Mouse (Mus musculus): Measurements from ENCODE around the gene Gm18596. TPM values are rescaled to one million over a fixed set of nuclear protein-coding genes. Genes with fewer than 3 reads are reported as not detected.
"Not testable (repeated sequence)": the region's sequence is repeated elsewhere in the genome, so short reads cannot be mapped to it uniquely, and the experiment has no call there.

Gene Gm18596
- polyA plus RNA-seq, 1 experiment from 2014 or later: not detected

DNA sequence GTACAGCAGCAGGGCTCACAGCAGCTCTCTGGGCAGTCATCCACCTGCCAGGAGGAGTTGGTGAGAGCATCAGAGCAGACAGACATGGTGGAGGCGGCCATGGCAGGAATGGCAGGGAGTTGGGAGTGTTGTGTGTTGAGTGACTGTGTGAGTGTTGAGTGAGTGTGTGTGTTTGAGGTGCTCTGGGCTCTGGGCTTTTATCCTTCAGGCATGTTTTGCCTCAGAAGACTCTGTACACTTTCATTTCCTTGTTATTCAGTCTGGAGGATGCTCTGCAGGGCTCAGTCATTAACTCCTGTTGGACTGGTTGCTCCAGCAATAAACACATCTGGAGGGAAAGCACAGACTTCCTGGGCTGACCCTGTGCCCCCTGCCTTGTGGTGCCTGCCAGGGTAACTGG lies 17.1 kb upstream of the Gm18596 start, which contains the start of gene Gm3233:
TSS of gene Gm3233 (minus strand) at position 101 of the 400 bp plus-strand sequence.
- H3K4me2 ChIP-seq (ENCODE audit: low read length); H3K27me3 ChIP-seq (replicated peaks; ENCODE audit: control insufficient read depth, insufficient read depth, low read length); H3K4me3 ChIP-seq (replicated peaks; ENCODE audit: low read length); H3K9me3 ChIP-seq (ENCODE audit: control insufficient read depth, low read length); H3K36me3 ChIP-seq (ENCODE audit: control insufficient read depth, insufficient read depth); H3K9ac ChIP-seq (replicated peaks; ENCODE audit: low read depth, low read length); H3K4me1 ChIP-seq (replicated peaks; ENCODE audit: control insufficient read depth, insufficient read depth, low read length); H3K27ac ChIP-seq (ENCODE audit: low read length); ATAC-seq: not testable (repeated sequence)
- WGBS: no CpG with 5 or more reads among the region's 1 CpGs

DNA sequence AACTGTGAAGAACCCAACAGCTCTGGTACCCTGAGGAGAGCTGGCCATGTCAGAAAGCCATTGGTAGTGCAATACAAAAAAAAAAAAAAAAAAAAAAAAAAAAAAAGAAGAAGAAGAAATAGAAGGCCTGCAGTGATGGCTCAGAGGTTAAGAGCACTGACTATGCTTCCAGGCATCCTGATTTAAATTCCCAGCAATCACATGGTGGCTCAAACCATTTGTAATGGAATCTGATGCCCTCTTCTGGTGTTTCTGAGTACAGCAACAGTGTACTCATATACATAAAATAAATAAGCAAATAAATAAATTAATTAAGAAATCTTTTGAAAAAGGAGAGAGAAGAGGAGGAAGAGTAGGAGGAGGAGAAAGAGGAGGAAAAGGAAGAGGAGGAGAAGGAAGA lies 11.0 kb upstream of the Gm18596 start:
- Histone ChIP-seq H3K4me2 (ENCODE audit: low read length) (no peak overlapping the region), H3K9me3 (ENCODE audit: control insufficient read depth, low read length) (no peaks in the 10 kb centered on the region), H3K27ac (ENCODE audit: low read length) (no peak overlapping the region), H3K4me3 (replicated peaks; ENCODE audit: low read length) (no peak overlapping the region), H3K4me1 (replicated peaks; ENCODE audit: control insufficient read depth, insufficient read depth, low read length) (no peaks in the 10 kb centered on the region), H3K27me3 (replicated peaks; ENCODE audit: control insufficient read depth, insufficient read depth, low read length) (no peaks in the 10 kb centered on the region), H3K9ac (replicated peaks; ENCODE audit: low read depth, low read length) (no peak overlapping the region), H3K36me3 (ENCODE audit: control insufficient read depth, insufficient read depth) (no peaks in the 10 kb centered on the region)
- ATAC-seq: no peak

DNA sequence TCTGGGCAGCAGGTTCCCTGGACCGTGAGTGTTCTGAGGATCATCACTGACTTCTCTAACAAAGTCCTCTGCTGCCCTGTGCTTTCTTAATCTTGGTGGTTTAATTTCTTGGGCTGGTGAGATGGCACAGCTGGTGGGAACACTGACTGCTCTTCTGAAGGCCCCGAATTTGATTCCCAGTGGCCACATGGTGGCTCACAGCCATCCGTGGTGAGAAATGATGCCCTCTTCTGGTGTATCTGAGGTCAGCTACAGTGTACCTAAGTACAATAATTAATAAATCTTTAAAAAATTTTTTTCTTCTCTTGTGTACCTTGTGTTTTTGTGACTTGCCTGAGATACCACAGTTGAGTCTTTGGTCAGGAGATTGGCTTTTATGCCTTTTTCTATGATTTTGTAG lies 9.9 kb upstream of the Gm18596 start:
- not testable (repeated sequence) for H3K9me3 ChIP-seq (ENCODE audit: control insufficient read depth, low read length); H3K4me1 ChIP-seq (replicated peaks; ENCODE audit: control insufficient read depth, insufficient read depth, low read length); H3K27ac ChIP-seq (ENCODE audit: low read length); H3K36me3 ChIP-seq (ENCODE audit: control insufficient read depth, insufficient read depth); H3K4me3 ChIP-seq (replicated peaks; ENCODE audit: low read length); H3K9ac ChIP-seq (replicated peaks; ENCODE audit: low read depth, low read length); H3K27me3 ChIP-seq (replicated peaks; ENCODE audit: control insufficient read depth, insufficient read depth, low read length); ATAC-seq; H3K4me2 ChIP-seq (ENCODE audit: low read length)
- WGBS: 64% methylated on average over 3 of the region's 3 CpGs

DNA sequence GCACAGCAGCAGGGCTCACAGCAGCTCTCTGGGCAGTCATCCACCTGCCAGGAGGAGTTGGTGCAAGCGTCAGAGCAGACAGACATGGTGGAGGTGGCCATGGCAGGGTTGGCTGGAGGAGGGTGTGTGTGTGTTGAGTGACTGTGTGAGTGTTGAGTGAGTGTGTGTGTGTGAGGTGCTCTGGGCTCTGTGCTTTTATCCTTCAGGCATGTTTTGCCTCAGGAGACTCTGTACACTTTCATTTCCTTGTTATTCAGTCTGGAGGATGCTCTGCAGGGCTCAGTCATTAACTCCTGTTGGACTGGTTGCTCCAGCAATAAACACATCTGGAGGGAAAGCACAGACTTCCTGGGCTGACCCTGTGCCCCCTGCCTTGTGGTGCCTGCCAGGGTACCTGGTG lies 8.8 kb upstream of the Gm18596 start, which contains the start of gene Gm9736:
TSS of gene Gm9736 (minus strand) at position 101 of the 400 bp plus-strand sequence.
- not testable (repeated sequence) for H3K36me3 ChIP-seq (ENCODE audit: control insufficient read depth, insufficient read depth); H3K4me3 ChIP-seq (replicated peaks; ENCODE audit: low read length); H3K27ac ChIP-seq (ENCODE audit: low read length); ATAC-seq; H3K9ac ChIP-seq (replicated peaks; ENCODE audit: low read depth, low read length); H3K4me2 ChIP-seq (ENCODE audit: low read length); H3K9me3 ChIP-seq (ENCODE audit: control insufficient read depth, low read length); H3K27me3 ChIP-seq (replicated peaks; ENCODE audit: control insufficient read depth, insufficient read depth, low read length); H3K4me1 ChIP-seq (replicated peaks; ENCODE audit: control insufficient read depth, insufficient read depth, low read length)
- 71% methylated on average over 1 of the region's 1 CpGs for WGBS

DNA sequence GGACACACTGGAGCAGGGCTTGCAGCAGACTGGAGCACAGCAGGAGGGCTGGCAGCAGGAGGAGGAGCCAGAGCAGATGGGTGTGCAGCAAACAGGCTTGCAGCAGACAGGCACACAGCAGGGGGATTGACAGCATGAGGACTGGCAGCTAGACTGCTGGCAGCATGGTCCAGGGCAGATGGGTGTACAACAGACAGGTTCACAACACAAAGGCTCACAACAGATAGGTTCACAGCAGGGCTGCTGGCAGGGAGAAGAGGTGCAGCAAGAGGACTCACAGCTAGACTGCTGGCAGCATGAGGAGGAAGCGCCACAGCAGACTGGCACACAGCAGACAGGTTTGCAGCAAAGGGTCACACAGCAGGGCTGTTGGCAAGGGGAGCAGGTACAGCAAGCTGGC lies 8.2 kb upstream of the Gm18596 start:
- 56% methylated on average over 1 of the region's 1 CpGs for WGBS
- H3K4me2 ChIP-seq (ENCODE audit: low read length); H3K9ac ChIP-seq (replicated peaks; ENCODE audit: low read depth, low read length); H3K36me3 ChIP-seq (ENCODE audit: control insufficient read depth, insufficient read depth); H3K9me3 ChIP-seq (ENCODE audit: control insufficient read depth, low read length); H3K4me3 ChIP-seq (replicated peaks; ENCODE audit: low read length); H3K4me1 ChIP-seq (replicated peaks; ENCODE audit: control insufficient read depth, insufficient read depth, low read length); H3K27ac ChIP-seq (ENCODE audit: low read length); H3K27me3 ChIP-seq (replicated peaks; ENCODE audit: control insufficient read depth, insufficient read depth, low read length); ATAC-seq: not testable (repeated sequence)

DNA sequence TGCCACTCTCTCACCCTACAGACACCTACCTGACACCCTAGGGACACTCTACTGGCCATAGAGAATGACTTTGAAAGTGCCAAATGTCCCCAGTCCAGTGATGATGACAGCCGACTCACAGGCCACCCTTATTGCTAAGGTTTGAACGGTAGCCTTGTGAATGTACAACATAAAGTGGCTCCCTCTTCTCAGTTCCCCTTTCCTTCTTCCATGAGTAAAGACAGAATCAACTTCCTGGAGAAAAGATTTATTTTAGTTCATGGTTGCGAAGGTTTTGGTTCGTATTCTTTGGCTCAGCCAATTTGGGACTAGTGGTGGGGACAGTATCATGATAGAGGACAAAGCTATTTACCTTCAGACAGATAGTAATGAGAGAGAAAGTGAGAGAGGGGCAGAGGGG lies 3.5 kb downstream of the Gm18596 start:
- Histone ChIP-seq H3K9me3 (ENCODE audit: control insufficient read depth, low read length) (no peaks in the 10 kb centered on the region; the same call in 1 of the 2 replicates), H3K27me3 (replicated peaks; ENCODE audit: control insufficient read depth, insufficient read depth, low read length) (no peaks in the 10 kb centered on the region), H3K36me3 (ENCODE audit: control insufficient read depth, insufficient read depth) (no peaks in the 10 kb centered on the region), H3K27ac (ENCODE audit: low read length) (no peak overlapping the region), H3K9ac (replicated peaks; ENCODE audit: low read depth, low read length) (no peak overlapping the region), H3K4me2 (ENCODE audit: low read length) (no peak overlapping the region), H3K4me1 (replicated peaks; ENCODE audit: control insufficient read depth, insufficient read depth, low read length) (no peaks in the 10 kb centered on the region), H3K4me3 (replicated peaks; ENCODE audit: low read length) (no peak overlapping the region)
- ATAC-seq: no peak
- WGBS: 91% methylated on average over 4 of the region's 4 CpGs

DNA sequence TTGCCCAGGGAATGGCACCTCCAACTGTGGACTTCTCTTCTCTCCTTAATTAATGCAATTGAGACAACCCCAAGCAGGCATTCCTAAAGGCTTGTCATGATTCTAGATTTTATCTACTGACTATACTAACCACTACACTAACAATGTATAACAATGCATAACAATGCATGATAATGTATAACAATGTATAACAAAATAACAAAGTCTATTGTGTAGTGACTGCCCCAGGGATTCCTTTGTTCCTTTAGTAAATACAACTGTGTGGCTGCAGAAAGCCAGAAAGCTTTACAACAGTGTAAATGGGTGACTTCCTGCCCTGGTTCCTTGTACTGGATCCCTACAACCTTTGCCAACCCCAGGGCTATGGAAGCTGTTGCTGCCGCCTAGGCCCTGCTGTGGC lies 6.5 kb downstream of the Gm18596 start:
- Histone ChIP-seq H3K27ac (ENCODE audit: low read length) (no peak overlapping the region), H3K27me3 (replicated peaks; ENCODE audit: control insufficient read depth, insufficient read depth, low read length) (no peaks in the 10 kb centered on the region), H3K4me1 (replicated peaks; ENCODE audit: control insufficient read depth, insufficient read depth, low read length) (no peaks in the 10 kb centered on the region), H3K9ac (replicated peaks; ENCODE audit: low read depth, low read length) (no peak overlapping the region), H3K9me3 (ENCODE audit: control insufficient read depth, low read length) (no peaks in the 10 kb centered on the region; the same call in 1 of the 2 replicates), H3K4me3 (replicated peaks; ENCODE audit: low read length) (no peak overlapping the region), H3K4me2 (ENCODE audit: low read length) (no peak overlapping the region), H3K36me3 (ENCODE audit: control insufficient read depth, insufficient read depth) (no peaks in the 10 kb centered on the region)
- ATAC-seq: no peak
- 89% methylated on average over 1 of the region's 1 CpGs for WGBS

DNA sequence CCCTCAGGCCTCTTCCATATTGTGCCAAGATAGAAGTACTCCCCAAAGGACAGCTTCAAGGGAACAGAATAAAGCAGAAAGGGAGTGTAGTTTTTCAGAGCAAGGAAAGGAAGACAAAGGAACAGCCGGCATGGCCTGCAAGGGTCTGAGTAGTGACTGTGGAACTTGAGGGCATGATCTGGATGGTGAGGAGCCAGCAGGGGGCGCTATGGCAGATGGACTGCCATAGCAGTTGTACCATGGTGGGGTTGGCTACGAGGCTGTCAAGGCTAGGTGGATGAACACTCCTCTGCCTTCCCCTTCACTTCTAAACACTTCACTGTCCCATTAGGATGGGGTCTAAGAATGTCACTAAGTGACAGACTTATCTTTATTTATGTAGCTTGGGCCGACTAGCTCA lies 13.2 kb downstream of the Gm18596 start:
- Histone ChIP-seq H3K9ac (replicated peaks; ENCODE audit: low read depth, low read length) (no peak overlapping the region), H3K4me3 (replicated peaks; ENCODE audit: low read length) (no peak overlapping the region), H3K4me2 (ENCODE audit: low read length) (no peak overlapping the region), H3K27ac (ENCODE audit: low read length) (no peak overlapping the region), H3K9me3 (ENCODE audit: control insufficient read depth, low read length) (no peaks in the 10 kb centered on the region), H3K36me3 (ENCODE audit: control insufficient read depth, insufficient read depth) (no peaks in the 10 kb centered on the region), H3K27me3 (replicated peaks; ENCODE audit: control insufficient read depth, insufficient read depth, low read length) (no peaks in the 10 kb centered on the region), H3K4me1 (replicated peaks; ENCODE audit: control insufficient read depth, insufficient read depth, low read length) (no peaks in the 10 kb centered on the region)
- WGBS: 51% methylated on average over 4 of the region's 4 CpGs
- no peak for ATAC-seq

DNA sequence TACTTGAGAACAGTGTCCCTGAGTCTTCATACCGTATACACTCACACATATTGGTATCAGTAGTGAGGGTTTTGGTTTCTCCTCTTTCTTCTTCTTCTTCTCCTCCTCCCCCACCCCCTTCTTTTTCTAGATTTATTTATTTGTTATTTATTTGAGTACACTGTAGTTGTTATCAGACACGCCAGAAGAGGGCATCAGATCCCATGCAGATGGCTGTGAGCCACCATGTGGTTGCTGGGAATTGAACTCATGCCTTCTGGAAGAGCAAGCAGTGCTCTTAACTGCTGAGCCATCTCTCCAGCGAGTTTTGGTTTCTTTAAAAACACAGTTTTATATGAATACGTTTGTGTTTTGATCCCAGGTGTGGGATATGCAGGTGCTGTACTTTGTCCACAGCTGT lies 14.2 kb downstream of the Gm18596 start:
- Histone ChIP-seq H3K4me2 (ENCODE audit: low read length) (no peak overlapping the region), H3K27ac (ENCODE audit: low read length) (no peak overlapping the region), H3K9ac (replicated peaks; ENCODE audit: low read depth, low read length) (no peak overlapping the region), H3K36me3 (ENCODE audit: control insufficient read depth, insufficient read depth) (no peaks in the 10 kb centered on the region), H3K27me3 (replicated peaks; ENCODE audit: control insufficient read depth, insufficient read depth, low read length) (no peaks in the 10 kb centered on the region), H3K4me1 (replicated peaks; ENCODE audit: control insufficient read depth, insufficient read depth, low read length) (no peaks in the 10 kb centered on the region), H3K9me3 (ENCODE audit: control insufficient read depth, low read length) (no peaks in the 10 kb centered on the region), H3K4me3 (replicated peaks; ENCODE audit: low read length) (no peak overlapping the region)
- ATAC-seq: no peak
- WGBS: 61% methylated on average over 4 of the region's 4 CpGs

DNA sequence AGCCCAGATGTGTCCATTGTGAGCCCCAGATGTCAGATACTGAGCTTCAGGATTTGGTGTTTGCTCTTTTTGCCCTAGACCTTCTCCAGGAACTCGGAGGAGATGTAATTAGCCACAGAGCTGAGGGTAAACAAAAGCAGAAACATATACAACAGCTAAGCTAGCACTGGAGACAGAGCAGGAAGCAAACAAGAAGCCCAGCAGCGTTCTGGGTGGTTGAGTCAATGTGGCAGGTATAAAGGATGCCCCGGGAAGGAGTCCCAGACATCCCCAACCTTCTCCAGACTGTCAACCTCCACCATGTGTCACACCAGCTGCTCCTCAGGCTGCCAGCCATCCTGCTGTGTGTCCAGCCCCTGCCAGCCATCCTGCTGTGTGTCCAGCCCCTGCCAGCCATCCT lies 16.3 kb downstream of the Gm18596 start, which contains the start of gene Gm10100:
TSS of gene Gm10100 (plus strand) at position 301 of the 400 bp plus-strand sequence.
- no peak for ATAC-seq

More for the DNA sequence above, 16.3 kb downstream of the Gm18596 start, which contains the start of gene Gm10100:
- no peaks in the 10 kb centered on the region for H3K36me3 ChIP-seq (ENCODE audit: control insufficient read depth, insufficient read depth)
- H3K27me3 ChIP-seq (replicated peaks; ENCODE audit: control insufficient read depth, insufficient read depth, low read length): no peaks in the 10 kb centered on the region
- H3K27ac ChIP-seq (ENCODE audit: low read length): no peak within 1 kb of the TSS
- H3K4me3 ChIP-seq (replicated peaks; ENCODE audit: low read length): no peak within 1 kb of the TSS
- H3K9ac ChIP-seq (replicated peaks; ENCODE audit: low read depth, low read length): no peak within 1 kb of the TSS
- no peaks in the 10 kb centered on the region for H3K4me1 ChIP-seq (replicated peaks; ENCODE audit: control insufficient read depth, insufficient read depth, low read length)
- 28% methylated on average over 3 of the region's 3 CpGs for WGBS
- H3K4me2 ChIP-seq (ENCODE audit: low read length): no peak within 1 kb of the TSS
- H3K9me3 ChIP-seq (ENCODE audit: control insufficient read depth, low read length): no peaks in the 10 kb centered on the region

All from forebrain, embryonic 16.5 days (tissue).